Mouse (Mus musculus): ENCODE data around the gene Cct6b. TPM values are rescaled to one million over a fixed set of nuclear protein-coding genes. Genes with fewer than 3 reads are reported as not detected.

Gene Cct6b
- total and polyA plus RNA-seq, 3 experiments, result 0.21 to 0.41 (median 0.21) TPM

DNA sequence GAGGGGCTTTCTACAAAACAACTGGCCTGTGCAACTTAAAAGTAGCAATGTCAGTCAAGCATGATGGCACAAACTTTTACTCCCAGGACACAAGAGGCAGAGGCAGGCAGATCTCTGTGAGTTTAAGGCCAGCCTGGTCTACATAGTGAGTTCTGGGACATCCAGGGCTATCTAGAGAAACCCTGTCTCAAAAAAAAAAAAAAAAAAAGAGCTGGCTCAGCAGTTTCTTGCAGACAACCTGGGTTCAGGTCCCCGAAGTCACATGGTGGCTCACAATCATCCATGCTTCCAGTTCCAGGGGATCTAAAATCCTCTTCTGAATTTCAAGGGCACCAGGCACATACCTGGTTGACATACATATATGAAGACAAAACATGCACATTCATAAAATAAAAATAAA is 8.2 kb downstream of the Cct6b start:
- Histone ChIP-seq H3K36me3 (ENCODE audit: control insufficient read depth, insufficient read depth, low read length) (no peaks in the 10 kb centered on the region), H3K79me2 (replicated peaks; ENCODE audit: control insufficient read depth, insufficient read depth, low read length) (no peaks in the 10 kb centered on the region), H3K27me3 (ENCODE audit: control insufficient read depth, insufficient read depth, low read length) (no peaks in the 10 kb centered on the region), H3K27ac (no peak overlapping the region), H3K9ac (ENCODE audit: low read depth, low read length) (no peak overlapping the region), H3K4me3 (no peak overlapping the region), H3K4me1 (ENCODE audit: control insufficient read depth, insufficient read depth, low read length) (no peaks in the 10 kb centered on the region)
- TF ChIP-seq EP300 (IDR thresholded peaks at IDR 0.05; ENCODE audit: insufficient read depth, low read depth, low read length), result no peak
- TF ChIP-seq CTCF (IDR thresholded peaks at IDR 0.05), result no peak
- no peak for TF ChIP-seq POLR2A (IDR thresholded peaks at IDR 0.05; ENCODE audit: insufficient read depth, low read depth, low read length)
- intact Hi-C loops (cut with DNase I), result no loop called here
- WGBS, result 94% methylated on average over 1 of the region's 1 CpGs
- no peak for DNase-seq

DNA sequence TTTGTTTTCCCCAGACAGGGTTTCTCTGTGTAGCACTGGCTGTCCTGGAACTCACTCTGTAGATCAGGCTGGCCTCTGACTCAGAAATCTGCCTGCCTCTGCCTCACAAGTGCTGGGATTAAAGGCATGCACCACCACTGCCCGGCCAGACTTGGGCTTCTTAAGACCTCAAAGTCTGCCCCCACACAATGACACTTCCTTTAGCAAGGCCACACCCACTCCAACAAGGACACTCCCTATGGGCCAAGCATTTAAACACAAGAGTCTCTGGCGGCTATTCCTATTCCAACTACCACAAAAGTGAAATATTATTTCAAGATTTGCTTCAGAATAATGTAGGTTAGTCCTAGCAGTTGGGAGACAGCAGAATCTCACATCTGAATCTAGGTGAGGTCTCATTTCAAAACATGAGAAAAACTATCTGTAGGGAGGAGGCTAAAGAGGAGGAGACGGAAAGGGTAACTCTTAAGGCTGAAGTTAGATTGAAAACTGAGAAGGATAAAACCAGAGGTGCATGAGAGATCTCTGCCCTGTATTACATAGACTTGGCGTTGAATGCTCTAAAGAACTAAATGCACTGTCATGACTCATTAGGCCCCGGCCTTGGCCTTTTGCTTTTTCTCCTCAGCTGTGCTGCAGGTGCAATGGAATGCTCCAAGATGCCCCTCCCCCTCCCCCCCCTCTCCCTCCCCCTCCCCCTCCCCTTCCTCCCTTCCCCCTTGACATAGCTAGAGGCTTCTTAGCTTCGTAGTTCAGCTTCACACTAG is 11.6 kb downstream of the Cct6b start:
- WGBS, result 68% methylated on average over 6 of the region's 6 CpGs
- DNase-seq, result no peak
- no peaks in the 10 kb centered on the region for H3K79me2 ChIP-seq (replicated peaks; ENCODE audit: control insufficient read depth, insufficient read depth, low read length)
- intact Hi-C loops (cut with DNase I), result no loop called here
- no peak overlapping the region for H3K9ac ChIP-seq (ENCODE audit: low read depth, low read length)
- no peaks in the 10 kb centered on the region for H3K27me3 ChIP-seq (ENCODE audit: control insufficient read depth, insufficient read depth, low read length)
- H3K36me3 ChIP-seq (ENCODE audit: control insufficient read depth, insufficient read depth, low read length), result no peaks in the 10 kb centered on the region
- H3K4me1 ChIP-seq (ENCODE audit: control insufficient read depth, insufficient read depth, low read length), result no peaks in the 10 kb centered on the region
- TF ChIP-seq CTCF (IDR thresholded peaks at IDR 0.05), result no peak
- no peak for TF ChIP-seq EP300 (IDR thresholded peaks at IDR 0.05; ENCODE audit: insufficient read depth, low read depth, low read length)
- no peak for TF ChIP-seq POLR2A (IDR thresholded peaks at IDR 0.05; ENCODE audit: insufficient read depth, low read depth, low read length)
- H3K4me3 ChIP-seq, result no peak overlapping the region
- no peak overlapping the region for H3K27ac ChIP-seq

DNA sequence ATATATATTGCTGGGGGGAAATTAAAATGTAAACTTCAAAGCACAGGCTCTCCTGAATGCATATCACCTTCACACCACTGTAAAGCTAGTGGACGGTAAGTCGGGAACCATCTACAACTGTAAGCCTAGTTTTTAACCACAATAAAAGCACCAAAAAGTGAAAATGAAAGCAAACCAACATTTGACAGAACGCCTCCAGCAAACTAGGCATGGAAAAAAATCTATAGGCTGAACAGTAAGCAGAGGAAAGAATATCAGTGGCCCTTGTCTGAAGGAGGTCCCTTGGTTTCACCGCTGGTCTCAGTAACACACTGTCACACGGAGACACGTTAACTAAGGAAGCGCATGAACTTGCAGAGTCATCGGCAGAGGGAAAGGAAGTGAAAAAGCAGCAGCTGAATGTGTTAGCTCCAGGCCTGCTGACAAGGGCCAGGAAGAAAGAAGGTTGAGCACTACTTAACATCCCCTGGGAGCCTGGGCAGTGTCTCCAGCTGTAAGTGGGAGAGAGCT is 17.2 kb downstream of the Cct6b start:
- Histone ChIP-seq H3K27ac (peak overlapping the region; percentile 77), H3K27me3 (ENCODE audit: control insufficient read depth, insufficient read depth, low read length) (no peaks in the 10 kb centered on the region), H3K4me1 (ENCODE audit: control insufficient read depth, insufficient read depth, low read length) (peaks cover 3% of the 10 kb centered on the region), H3K79me2 (replicated peaks; ENCODE audit: control insufficient read depth, insufficient read depth, low read length) (no peaks in the 10 kb centered on the region), H3K9ac (ENCODE audit: low read depth, low read length) (peak overlapping the region; percentile 63), H3K36me3 (ENCODE audit: control insufficient read depth, insufficient read depth, low read length) (no peaks in the 10 kb centered on the region), H3K4me3 (peak overlapping the region; percentile 49)
- intact Hi-C loops (cut with DNase I), result loop anchor here (1.0 to 5.0 kb wide), 3 partner anchors 35 to 143 kb away; partner anchors contain the start of genes Lig3, Rad51d and Rffl
- peak; percentile 45 to 51 for DNase-seq
- WGBS, result 30% methylated on average over 8 of the region's 8 CpGs
- TF ChIP-seq POLR2A (IDR thresholded peaks at IDR 0.05; ENCODE audit: insufficient read depth, low read depth, low read length) (no peak), CTCF (IDR thresholded peaks at IDR 0.05) (no peak), EP300 (IDR thresholded peaks at IDR 0.05; ENCODE audit: insufficient read depth, low read depth, low read length) (no peak)

DNA sequence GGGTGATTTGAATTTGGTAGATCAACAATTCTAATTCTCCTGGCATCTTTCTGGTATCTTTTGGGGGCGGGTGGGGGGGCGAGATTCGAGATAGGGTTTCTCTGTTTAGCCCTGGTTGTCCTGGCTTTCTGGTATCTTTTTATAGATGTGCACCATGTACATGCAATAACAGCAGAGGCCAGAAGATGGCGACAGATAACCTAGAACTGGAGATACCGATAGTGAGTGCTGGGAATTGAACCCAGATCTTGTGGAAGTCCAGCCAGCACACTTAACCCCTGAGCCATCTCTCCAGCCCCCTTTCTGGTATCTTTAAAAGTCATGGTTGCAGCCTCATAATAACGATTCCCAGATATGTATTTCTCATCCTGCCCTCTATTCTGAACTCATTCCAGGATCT is 18.0 kb downstream of the Cct6b start:
- WGBS, result 30% methylated on average over 6 of the region's 6 CpGs
- H3K4me1 ChIP-seq (ENCODE audit: control insufficient read depth, insufficient read depth, low read length), result peaks cover 3% of the 10 kb centered on the region
- no peaks in the 10 kb centered on the region for H3K79me2 ChIP-seq (replicated peaks; ENCODE audit: control insufficient read depth, insufficient read depth, low read length)
- H3K27me3 ChIP-seq (ENCODE audit: control insufficient read depth, insufficient read depth, low read length), result no peaks in the 10 kb centered on the region
- H3K27ac ChIP-seq, result no peak overlapping the region
- H3K9ac ChIP-seq (ENCODE audit: low read depth, low read length), result no peak overlapping the region
- no peak for TF ChIP-seq POLR2A (IDR thresholded peaks at IDR 0.05; ENCODE audit: insufficient read depth, low read depth, low read length)
- 0 out of 2 replicates have a peak, but pooled peaks have one; percentile 14 for TF ChIP-seq EP300 (IDR thresholded peaks at IDR 0.05; ENCODE audit: insufficient read depth, low read depth, low read length)
- TF ChIP-seq CTCF (IDR thresholded peaks at IDR 0.05), result peak; percentile 79
- intact Hi-C loops (cut with DNase I), result loop anchor here (1.0 to 5.0 kb wide), 3 partner anchors 36 to 144 kb away; partner anchors contain the start of genes Lig3, Rad51d and Rffl
- H3K36me3 ChIP-seq (ENCODE audit: control insufficient read depth, insufficient read depth, low read length), result no peaks in the 10 kb centered on the region
- H3K4me3 ChIP-seq, result no peak overlapping the region
- DNase-seq, result peak; percentile 36 to 58

GRCm38 (mm10) chr11:82739006-82739405 is 25.1 kb downstream of the Cct6b start:
- H3K4me3 ChIP-seq, result no peak overlapping the region
- no peak overlapping the region for H3K9ac ChIP-seq (ENCODE audit: low read depth, low read length)
- H3K27ac ChIP-seq, result no peak overlapping the region
- no peak for TF ChIP-seq CTCF (IDR thresholded peaks at IDR 0.05)
- no peak for TF ChIP-seq POLR2A (IDR thresholded peaks at IDR 0.05; ENCODE audit: insufficient read depth, low read depth, low read length)
- no peak for TF ChIP-seq EP300 (IDR thresholded peaks at IDR 0.05; ENCODE audit: insufficient read depth, low read depth, low read length)
- no peak for DNase-seq
- H3K36me3 ChIP-seq (ENCODE audit: control insufficient read depth, insufficient read depth, low read length), result no peaks in the 10 kb centered on the region
- intact Hi-C loops (cut with DNase I), result no loop called here
- H3K79me2 ChIP-seq (replicated peaks; ENCODE audit: control insufficient read depth, insufficient read depth, low read length), result no peaks in the 10 kb centered on the region
- no peaks in the 10 kb centered on the region for H3K27me3 ChIP-seq (ENCODE audit: control insufficient read depth, insufficient read depth, low read length)
- H3K4me1 ChIP-seq (ENCODE audit: control insufficient read depth, insufficient read depth, low read length), result no peaks in the 10 kb centered on the region

GRCm38 (mm10) chr11:82734227-82734626 is 29.9 kb downstream of the Cct6b start:
- TF ChIP-seq EP300 (IDR thresholded peaks at IDR 0.05; ENCODE audit: insufficient read depth, low read depth, low read length) (no peak), CTCF (IDR thresholded peaks at IDR 0.05) (peak; percentile 27)
- Histone ChIP-seq H3K79me2 (replicated peaks; ENCODE audit: control insufficient read depth, insufficient read depth, low read length) (no peaks in the 10 kb centered on the region), H3K36me3 (ENCODE audit: control insufficient read depth, insufficient read depth, low read length) (no peaks in the 10 kb centered on the region), H3K27me3 (ENCODE audit: control insufficient read depth, insufficient read depth, low read length) (no peaks in the 10 kb centered on the region), H3K4me1 (ENCODE audit: control insufficient read depth, insufficient read depth, low read length) (no peaks in the 10 kb centered on the region), H3K9ac (ENCODE audit: low read depth, low read length) (no peak overlapping the region), H3K4me3 (no peak overlapping the region), H3K27ac (no peak overlapping the region)
- no peak for DNase-seq
- intact Hi-C loops (cut with DNase I), result no loop called here
